Mouse (Mus musculus): ENCODE data around the gene Pdzd2.

GRCm38 (mm10) chr15:12313255-12313654, 426.5 kb downstream of the Pdzd2 start:
- no peak for TF ChIP-seq CTCF (IDR thresholded peaks at IDR 0.05; ENCODE audit: extremely low read depth, insufficient read length, insufficient replicate concordance, low read depth, low read length)
- TF ChIP-seq POLR2A (IDR thresholded peaks at IDR 0.05; ENCODE audit: low read depth, low read length), result no peak
